Mouse (Mus musculus): ENCODE measurements at regions not wholly inside any gene's neighbourhood (a gene's known extent, or its start where the extent isn't known, plus 50 kb on each side); places are given as distances from the start of the nearest gene placed in this dataset.

GRCm38 (mm10) chr5:77581702-77582101, 173.9 kb upstream of the Igfbp7 start:
- TF ChIP-seq POLR2A (IDR thresholded peaks at IDR 0.05; ENCODE audit: borderline replicate concordance, low read depth, low read length) (no peak), CTCF (IDR thresholded peaks at IDR 0.05; ENCODE audit: low read depth, low read length) (no peak)
